In the genomic region with DNA sequence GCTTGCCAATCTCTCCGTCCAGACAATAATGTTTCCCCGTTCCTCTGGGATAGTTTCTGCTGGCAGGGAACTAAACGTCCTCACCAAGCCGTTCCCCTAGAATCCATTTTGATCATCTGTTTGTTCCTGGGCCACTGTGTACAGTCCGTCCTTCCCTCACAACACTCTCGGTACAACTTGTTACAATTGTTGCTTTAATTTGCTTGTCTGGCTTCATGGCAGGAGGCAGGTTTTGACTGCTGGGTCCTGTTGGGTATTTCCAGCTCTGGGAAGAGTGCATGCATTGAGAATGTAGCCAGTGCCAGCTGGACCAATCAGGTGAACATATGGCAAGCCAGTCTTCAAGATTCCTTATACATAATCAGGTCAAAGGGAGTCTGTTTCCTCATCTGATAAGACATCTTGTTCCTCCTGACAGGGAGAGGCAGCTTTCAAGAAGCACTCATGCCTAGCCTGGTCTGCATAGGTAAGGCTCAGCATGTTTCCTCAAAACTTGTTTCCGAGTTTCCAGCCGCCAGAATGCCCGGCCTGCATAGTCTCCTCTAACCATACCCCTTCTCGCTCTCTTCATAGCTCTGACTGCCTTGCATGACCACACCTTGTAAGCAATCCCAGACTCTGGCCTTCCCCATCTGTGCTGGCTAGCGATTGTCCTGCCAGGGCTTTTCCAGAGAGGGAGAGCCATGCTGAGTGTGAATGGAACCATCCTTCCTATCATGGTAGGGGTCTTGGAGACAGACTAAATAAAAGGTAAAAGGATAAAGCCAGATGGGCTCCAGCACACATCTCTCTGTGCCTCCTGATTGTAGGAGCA, we compare ENCODE assay signal across 13 mouse cellular contexts.
A peak's percentile ranks its signal among the peaks of the same experiment; 100 is the strongest.
DNase-seq lines count a peak whose midpoint lies in the region; ATAC-seq and TF ChIP-seq lines count a peak whose summit lies in the region.
"Had no signal": no experiment of that assay in that cellular context is flagged by ENCODE, and none has a peak within 500 bp of the region (broad histone marks: within the 10 kb centered on the region; RNA-seq: fewer than 3 reads in every experiment).

No protein-coding gene starts in this region.

- H3K4me1 ChIP-seq in forebrain, embryonic 14.5 days (ENCODE audit: control insufficient read depth, insufficient read depth, low read length): peaks cover 9% of the 10 kb centered on the region; the same call in 1 of the 2 replicates
- H3K4me1 ChIP-seq in forebrain, embryonic 11.5 days (replicated peaks; ENCODE audit: control insufficient read depth, insufficient read depth, low read length): no peaks in the 10 kb centered on the region
- H3K4me1 ChIP-seq in hindbrain, postnatal 0 days (ENCODE audit: insufficient read depth, low read length): peaks cover 24% of the 10 kb centered on the region
- no peaks in the 10 kb centered on the region for H3K4me1 ChIP-seq in hindbrain, embryonic 12.5 days
- H3K4me1 ChIP-seq in thymus, adult 2 months (replicated peaks; ENCODE audit: control insufficient read depth, insufficient read depth, low read length): no peaks in the 10 kb centered on the region
- H3K4me1 ChIP-seq: kidney, embryonic 15.5 days; limb, embryonic 10.5 days; megakaryocyte, embryonic 14.5 days had no signal

- WGBS in forebrain, embryonic 14.5 days: 80% methylated on average over 11 of the region's 11 CpGs
- WGBS in forebrain, embryonic 11.5 days: 90% methylated on average over 11 of the region's 11 CpGs
- WGBS in hindbrain, postnatal 0 days: 56% methylated on average over 11 of the region's 11 CpGs
- 86% methylated on average over 11 of the region's 11 CpGs for WGBS in hindbrain, embryonic 12.5 days
- 92% methylated on average over 11 of the region's 11 CpGs for WGBS in thymus, adult 2 months

- TF ChIP-seq CTCF in hindbrain, postnatal 0 days (IDR thresholded peaks at IDR 0.05; ENCODE audit: low read depth): no peak
- TF ChIP-seq CTCF in thymus, adult 2 months (IDR thresholded peaks at IDR 0.05; ENCODE audit: borderline replicate concordance, control insufficient read depth, extremely low read depth, insufficient read depth, low read length, poor library complexity): no peak

- ATAC-seq in forebrain, embryonic 14.5 days: peak; percentile 60; the same call in 1 of the 2 replicates
- no peak for ATAC-seq in forebrain, embryonic 11.5 days (replicated peaks; ENCODE audit: low FRiP score)
- peak; percentile 68 for ATAC-seq in hindbrain, postnatal 0 days
- ATAC-seq in hindbrain, embryonic 12.5 days (ENCODE audit: low FRiP score): no peak
- ATAC-seq in megakaryocyte-erythroid progenitor cell, adult 5-6 weeks (replicated peaks; ENCODE audit: low FRiP score, low TSS enrichment, poor library complexity, severe bottlenecking): no peak

- no peak overlapping the region for H3K9ac ChIP-seq in forebrain, embryonic 14.5 days (ENCODE audit: low read length)
- H3K9ac ChIP-seq in forebrain, embryonic 11.5 days (ENCODE audit: low read length): no peak overlapping the region
- H3K9ac ChIP-seq in hindbrain, postnatal 0 days (replicated peaks; ENCODE audit: low read length): no peak overlapping the region
- no peak overlapping the region for H3K9ac ChIP-seq in hindbrain, embryonic 12.5 days
- H3K9ac ChIP-seq: kidney, embryonic 15.5 days had no signal

- no peak overlapping the region for H3K4me2 ChIP-seq in forebrain, embryonic 14.5 days (ENCODE audit: low read length)
- no peak overlapping the region for H3K4me2 ChIP-seq in forebrain, embryonic 11.5 days (ENCODE audit: low read depth, low read length, severe bottlenecking)
- peak overlapping the region; percentile 29; the same call in 1 of the 2 replicates for H3K4me2 ChIP-seq in hindbrain, postnatal 0 days (ENCODE audit: low read depth, low read length)
- H3K4me2 ChIP-seq in hindbrain, embryonic 12.5 days (replicated peaks): no peak overlapping the region
- H3K4me2 ChIP-seq: kidney, embryonic 15.5 days had no signal

- DNase-seq in forebrain, embryonic 14.5 days (ENCODE audit: low spot score): peak; percentile 49
- DNase-seq in forebrain, embryonic 11.5 days (ENCODE audit: low spot score): no peak
- peak; percentile 61 for DNase-seq in hindbrain, postnatal 0 days (ENCODE audit: low spot score)
- peak; percentile 83 for DNase-seq in brain, adult 2 months (ENCODE audit: low read depth, low spot score)
- DNase-seq in cerebellum, postnatal 14 days: peak; percentile 46 to 78
- DNase-seq in thymus, adult 2 months: no peak
- DNase-seq: thymus, postnatal 25 days had no signal

- no peak overlapping the region for H3K4me3 ChIP-seq in forebrain, embryonic 14.5 days (ENCODE audit: low read depth, low read length)
- H3K4me3 ChIP-seq in forebrain, embryonic 11.5 days (ENCODE audit: low read depth, low read length): no peak overlapping the region
- H3K4me3 ChIP-seq in hindbrain, postnatal 0 days (ENCODE audit: low read length): no peak overlapping the region
- no peak overlapping the region for H3K4me3 ChIP-seq in hindbrain, embryonic 12.5 days
- no peak overlapping the region for H3K4me3 ChIP-seq in thymus, adult 2 months (ENCODE audit: control insufficient read depth, insufficient read depth, low read length)
- H3K4me3 ChIP-seq: erythroblast, embryonic 14.5 days; kidney, embryonic 15.5 days; limb, embryonic 10.5 days had no signal

- H3K27ac ChIP-seq in forebrain, embryonic 14.5 days (ENCODE audit: low read depth, low read length): no peak overlapping the region
- H3K27ac ChIP-seq in forebrain, embryonic 11.5 days (ENCODE audit: low read depth, low read length): no peak overlapping the region
- peak overlapping the region; percentile 64 for H3K27ac ChIP-seq in hindbrain, postnatal 0 days
- H3K27ac ChIP-seq in hindbrain, embryonic 12.5 days: no peak overlapping the region
- no peak overlapping the region for H3K27ac ChIP-seq in thymus, adult 2 months (ENCODE audit: control insufficient read depth, insufficient read depth, low read length)
- H3K27ac ChIP-seq: kidney, embryonic 15.5 days; limb, embryonic 10.5 days had no signal

- no peaks in the 10 kb centered on the region for H3K9me3 ChIP-seq in forebrain, embryonic 14.5 days (replicated peaks; ENCODE audit: control insufficient read depth, low read length)
- no peaks in the 10 kb centered on the region for H3K9me3 ChIP-seq in forebrain, embryonic 11.5 days (ENCODE audit: control insufficient read depth, low read length)
- no peaks in the 10 kb centered on the region for H3K9me3 ChIP-seq in hindbrain, postnatal 0 days (ENCODE audit: low read length)
- no peaks in the 10 kb centered on the region for H3K9me3 ChIP-seq in hindbrain, embryonic 12.5 days (replicated peaks)
- H3K9me3 ChIP-seq: kidney, embryonic 15.5 days; limb, embryonic 10.5 days had no signal

- no peak for TF ChIP-seq POLR2A in thymus, adult 2 months (IDR thresholded peaks at IDR 0.05; ENCODE audit: control insufficient read depth, extremely low read depth, insufficient read depth, low read length, poor library complexity)

- H3K27me3 ChIP-seq in forebrain, embryonic 14.5 days (replicated peaks; ENCODE audit: control insufficient read depth, insufficient read depth, low read length): no peaks in the 10 kb centered on the region
- H3K27me3 ChIP-seq in forebrain, embryonic 11.5 days (ENCODE audit: control insufficient read depth, insufficient read depth, low read length): no peaks in the 10 kb centered on the region
- H3K27me3 ChIP-seq in hindbrain, postnatal 0 days (ENCODE audit: insufficient read depth, low read length): no peaks in the 10 kb centered on the region
- H3K27me3 ChIP-seq in hindbrain, embryonic 12.5 days: no peaks in the 10 kb centered on the region
- H3K27me3 ChIP-seq in thymus, adult 2 months (ENCODE audit: control insufficient read depth, insufficient read depth, low read length): no peaks in the 10 kb centered on the region
- H3K27me3 ChIP-seq: kidney, embryonic 15.5 days; megakaryocyte, embryonic 14.5 days had no signal

- H3K36me3 ChIP-seq in forebrain, embryonic 14.5 days (ENCODE audit: control insufficient read depth, insufficient read depth, low read length): no peaks in the 10 kb centered on the region
- no peaks in the 10 kb centered on the region for H3K36me3 ChIP-seq in forebrain, embryonic 11.5 days (ENCODE audit: control insufficient read depth, insufficient read depth, low read length)
- H3K36me3 ChIP-seq in hindbrain, postnatal 0 days (ENCODE audit: insufficient read depth, low read length): no peaks in the 10 kb centered on the region
- no peaks in the 10 kb centered on the region for H3K36me3 ChIP-seq in hindbrain, embryonic 12.5 days
- H3K36me3 ChIP-seq in thymus, adult 2 months (ENCODE audit: control insufficient read depth, insufficient read depth, low read length): no peaks in the 10 kb centered on the region
- H3K36me3 ChIP-seq: kidney, embryonic 15.5 days; limb, embryonic 10.5 days had no signal

Comparison
In these comparisons a context has a peak if more than half of its experiments do, and no peak if none do; other contexts are left out.
1. ATAC-seq: peak in forebrain, embryonic 14.5 days (single experiment) and hindbrain, postnatal 0 days (single experiment); none in forebrain, embryonic 11.5 days (single experiment), hindbrain, embryonic 12.5 days (single experiment) and megakaryocyte-erythroid progenitor cell, adult 5-6 weeks (single experiment).
2. DNase-seq: peak in forebrain, embryonic 14.5 days (single experiment), hindbrain, postnatal 0 days (single experiment), brain, adult 2 months (single experiment) and cerebellum, postnatal 14 days (2 of 2); none in forebrain, embryonic 11.5 days (single experiment) and thymus, adult 2 months (single experiment).